Comparison of ENCODE assay signal across 12 mouse cellular contexts in the genomic region with DNA sequence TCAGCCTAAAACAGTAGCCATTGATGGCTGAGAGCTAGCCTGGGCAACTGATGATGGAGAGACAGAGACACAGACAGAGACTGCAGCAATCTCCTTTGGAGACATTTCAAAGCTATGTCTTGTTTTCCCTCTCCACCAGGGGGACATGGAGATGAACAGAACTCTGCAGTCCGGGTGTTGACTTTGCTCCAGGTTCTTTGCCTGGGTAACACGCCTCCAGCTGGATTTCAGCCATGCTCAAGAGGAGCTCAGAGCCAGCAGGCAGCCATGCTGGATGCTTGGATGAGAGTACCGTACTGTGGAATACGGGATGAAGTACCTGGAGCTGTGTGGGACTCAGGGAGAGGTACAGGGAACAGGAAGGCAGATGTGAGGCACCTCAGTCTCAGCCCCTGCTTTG. TPM values are rescaled to one million over a fixed set of nuclear protein-coding genes. Genes with fewer than 3 reads are reported as not detected.
DNase-seq lines count a peak whose midpoint lies in the region; ATAC-seq and TF ChIP-seq lines count a peak whose summit lies in the region.
"Had no signal": no experiment of that assay in that cellular context is flagged by ENCODE, and none has a peak within 500 bp of the region (broad histone marks: within the 10 kb centered on the region; RNA-seq: fewer than 3 reads in every experiment).

No protein-coding gene starts in this region.

- H3K4me2 ChIP-seq in forebrain, postnatal 0 days (ENCODE audit: low read depth) = no peak overlapping the region
- no peak overlapping the region for H3K4me2 ChIP-seq in forebrain, embryonic 16.5 days (ENCODE audit: low read length)
- H3K4me2 ChIP-seq in hindbrain, embryonic 13.5 days = no peak overlapping the region
- H3K4me2 ChIP-seq: limb, embryonic 13.5 days; midbrain, embryonic 11.5 days had no signal

- no peak overlapping the region for H3K27ac ChIP-seq in forebrain, postnatal 0 days (ENCODE audit: low read depth, low read length)
- H3K27ac ChIP-seq in forebrain, embryonic 16.5 days (ENCODE audit: low read length) = no peak overlapping the region
- peak overlapping the region; percentile 82 for H3K27ac ChIP-seq in layer of hippocampus, adult 2 months
- H3K27ac ChIP-seq in hindbrain, embryonic 13.5 days = no peak overlapping the region
- H3K27ac ChIP-seq: limb, embryonic 13.5 days had no signal

- no peaks in the 10 kb centered on the region for H3K9me3 ChIP-seq in forebrain, postnatal 0 days (ENCODE audit: low read length)
- no peaks in the 10 kb centered on the region for H3K9me3 ChIP-seq in forebrain, embryonic 16.5 days (ENCODE audit: control insufficient read depth, low read length)
- no peaks in the 10 kb centered on the region for H3K9me3 ChIP-seq in hindbrain, embryonic 13.5 days
- H3K9me3 ChIP-seq: limb, embryonic 13.5 days had no signal

- TF ChIP-seq POLR2A in brain, embryonic 14.5 days (IDR thresholded peaks at IDR 0.05; ENCODE audit: borderline replicate concordance, extremely low read depth, insufficient read depth, insufficient read length, poor library complexity, severe bottlenecking) = no peak

- intact Hi-C loops in left cerebral cortex, postnatal 14 days (cut with DNase I) = no loop called here

- peak; percentile 59; the same call in 1 of the 2 replicates for ATAC-seq in forebrain, postnatal 0 days
- ATAC-seq in forebrain, embryonic 16.5 days = no peak
- no peak for ATAC-seq in hindbrain, embryonic 13.5 days (ENCODE audit: low FRiP score)
- ATAC-seq: activated CD4-positive, CD25-positive, alpha-beta regulatory T cell, adult 4 months had no signal

- no peaks in the 10 kb centered on the region for H3K27me3 ChIP-seq in forebrain, postnatal 0 days (ENCODE audit: insufficient read depth, low read length)
- no peaks in the 10 kb centered on the region for H3K27me3 ChIP-seq in forebrain, embryonic 16.5 days (replicated peaks; ENCODE audit: control insufficient read depth, insufficient read depth, low read length)
- 0 out of 2 replicates have a peak, but pooled peaks cover 4% of the 10 kb centered on the region for H3K27me3 ChIP-seq in hindbrain, embryonic 13.5 days

- DNase-seq in forebrain, postnatal 0 days = peak; percentile 78
- DNase-seq in layer of hippocampus, adult 2 months (ENCODE audit: low spot score in 2 of 2) = peak; percentile 61 to 69
- no peak for DNase-seq in layer of hippocampus, adult 9-10 months (ENCODE audit: low spot score)
- DNase-seq in brain, embryonic 14.5 days (ENCODE audit: low read depth) = peak; percentile 79
- peak; percentile 55 to 88 for DNase-seq in left cerebral cortex, postnatal 14 days (ENCODE audit: low spot score in 2 of 2)
- no peak for DNase-seq in retina, embryonic 14.5 days (ENCODE audit: low spot score)
- DNase-seq: kidney, adult 18-20 months had no signal

- 34% methylated on average over 4 of the region's 4 CpGs for WGBS in forebrain, postnatal 0 days
- WGBS in forebrain, embryonic 16.5 days = 38% methylated on average over 4 of the region's 4 CpGs
- WGBS in hindbrain, embryonic 13.5 days = 71% methylated on average over 4 of the region's 4 CpGs

- H3K4me1 ChIP-seq in forebrain, postnatal 0 days (ENCODE audit: insufficient read depth) = no peaks in the 10 kb centered on the region
- peaks cover 7% of the 10 kb centered on the region for H3K4me1 ChIP-seq in forebrain, embryonic 16.5 days (replicated peaks; ENCODE audit: control insufficient read depth, insufficient read depth, low read length)
- H3K4me1 ChIP-seq in hindbrain, embryonic 13.5 days (replicated peaks) = peaks cover 11% of the 10 kb centered on the region
- H3K4me1 ChIP-seq: limb, embryonic 13.5 days had no signal

- no peaks in the 10 kb centered on the region for H3K36me3 ChIP-seq in forebrain, postnatal 0 days (ENCODE audit: insufficient read depth)
- no peaks in the 10 kb centered on the region for H3K36me3 ChIP-seq in forebrain, embryonic 16.5 days (ENCODE audit: control insufficient read depth, insufficient read depth)
- no peaks in the 10 kb centered on the region for H3K36me3 ChIP-seq in hindbrain, embryonic 13.5 days
- H3K36me3 ChIP-seq: limb, embryonic 13.5 days had no signal

- H3K9ac ChIP-seq in forebrain, postnatal 0 days = no peak overlapping the region
- no peak overlapping the region for H3K9ac ChIP-seq in forebrain, embryonic 16.5 days (replicated peaks; ENCODE audit: low read depth, low read length)
- H3K9ac ChIP-seq in hindbrain, embryonic 13.5 days = no peak overlapping the region
- H3K9ac ChIP-seq: limb, embryonic 13.5 days had no signal

- H3K4me3 ChIP-seq in forebrain, postnatal 0 days (ENCODE audit: low read depth, low read length) = no peak overlapping the region
- no peak overlapping the region for H3K4me3 ChIP-seq in forebrain, embryonic 16.5 days (replicated peaks; ENCODE audit: low read length)
- H3K4me3 ChIP-seq in layer of hippocampus, adult 2 months = no peak overlapping the region
- H3K4me3 ChIP-seq in hindbrain, embryonic 13.5 days = no peak overlapping the region
- H3K4me3 ChIP-seq: limb, embryonic 13.5 days had no signal

- TF ChIP-seq CTCF in forebrain, postnatal 0 days (IDR thresholded peaks at IDR 0.05; ENCODE audit: low read depth) = peak; percentile 58
- TF ChIP-seq CTCF in layer of hippocampus, adult 2 months (conservative IDR thresholded peaks at IDR 0.05) = peak; percentile 77
- TF ChIP-seq CTCF in brain, embryonic 14.5 days (IDR thresholded peaks at IDR 0.05; ENCODE audit: borderline replicate concordance, extremely low read depth, insufficient read depth, insufficient read length) = peak; percentile 25; the same call in 1 of the 2 replicates

RNA-seq across cellular contexts. Expression of gene Unc5a, which starts 22.6 kb away (rescaled TPM):
- 27.5 and 46.1 TPM in 2 replicates for total RNA-seq in forebrain, postnatal 0 days (2014; rRNA removed)
- 19.8 and 22.5 TPM in 2 replicates for polyA plus RNA-seq in forebrain, postnatal 0 days (2015; fragmentation: Nextera tagmentation; extraction: Ambion mirVana)
- 16.4 and 18.5 TPM in 2 replicates for polyA plus RNA-seq in forebrain, embryonic 16.5 days (2015; fragmentation: Nextera tagmentation; extraction: Ambion mirVana)
- total RNA-seq in layer of hippocampus, adult 2 months (2021) = 100 to 1,000 TPM; 146 to 148 TPM
- polyA plus RNA-seq in brain, embryonic 14.5 days (2012; rRNA removed) = 29.2 and 29.7 TPM in 2 replicates
- 10 to 100 TPM; 66.0 to 78.0 TPM for total RNA-seq in left cerebral cortex, postnatal 14 days (2021)
- polyA plus RNA-seq in hindbrain, embryonic 13.5 days (2015; fragmentation: Nextera tagmentation; extraction: Ambion mirVana) = 7.8 and 8.4 TPM in 2 replicates

Comparison
In these comparisons a context has a peak if more than half of its experiments do, and no peak if none do; other contexts are left out.
1. DNase-seq: peak in forebrain, postnatal 0 days (single experiment), layer of hippocampus, adult 2 months (2 of 2), brain, embryonic 14.5 days (single experiment) and left cerebral cortex, postnatal 14 days (2 of 2); none in layer of hippocampus, adult 9-10 months (single experiment) and retina, embryonic 14.5 days (single experiment).
2. CTCF ChIP-seq: peak in every context shown above with its lines; median percentile 77 in layer of hippocampus, adult 2 months; 58 in forebrain, postnatal 0 days; 25 in brain, embryonic 14.5 days.